Mouse (Mus musculus) hindbrain, embryonic 16.5 days (tissue): ENCODE results near the gene BC025446. TPM values are rescaled to one million over a fixed set of nuclear protein-coding genes. Genes with fewer than 3 reads are reported as not detected.

Source experiments
- ATAC-seq: fragments of 200-750 bp; cut with Nextera tagmentation; 2 replicates; pipeline ENCODE4 v1.8.0; 2017; ENCODE audit warnings: moderate TSS enrichment, moderate library complexity
- H3K27ac ChIP-seq: fragments of 300-500 bp; sonication (generic); 2 replicates; pipeline ENCODE4 v1.5.1; 2014; ENCODE audit warnings: low read depth, mild to moderate bottlenecking, control low read depth, low read length, moderate library complexity
- H3K27me3 ChIP-seq: fragments of 300-500 bp; sonication (generic); replicated peaks from 2 replicates; pipeline ENCODE4 v1.6.1; 2014; ENCODE audit warnings: low read length; ENCODE audit not compliant: control insufficient read depth, insufficient read depth
- H3K36me3 ChIP-seq: fragments of 300-500 bp; sonication (generic); 2 replicates; pipeline ENCODE4 v1.6.1; 2014; ENCODE audit warnings: mild to moderate bottlenecking, low read length, moderate library complexity, mixed read lengths; ENCODE audit not compliant: control insufficient read depth, insufficient read depth
- H3K4me1 ChIP-seq: fragments of 300-500 bp; sonication (generic); 2 replicates; pipeline ENCODE4 v1.6.1; 2014; ENCODE audit warnings: low read depth, low read length; ENCODE audit not compliant: control insufficient read depth, insufficient read depth
- H3K4me2 ChIP-seq: fragments of 300-500 bp; sonication (generic); 2 replicates; pipeline ENCODE4 v1.6.1; 2014; ENCODE audit warnings: mild to moderate bottlenecking, low read length, control low read depth, moderate library complexity
- H3K4me3 ChIP-seq: fragments of 300-500 bp; sonication (generic); 2 replicates; pipeline ENCODE4 v1.5.1; 2014; ENCODE audit warnings: mild to moderate bottlenecking, low read length, control low read depth, moderate library complexity
- H3K9ac ChIP-seq: fragments of 300-500 bp; sonication (generic); 2 replicates; pipeline ENCODE4 v1.6.1; 2014; ENCODE audit warnings: low read depth, mild to moderate bottlenecking, control low read depth, low read length, moderate library complexity
- H3K9me3 ChIP-seq: fragments of 300-500 bp; sonication (generic); 2 replicates; pipeline ENCODE4 v1.6.1; 2014; ENCODE audit warnings: mild to moderate bottlenecking, low read length, moderate library complexity; ENCODE audit not compliant: control insufficient read depth
- WGBS: fragments of 180-500 bp; shearing (Covaris S2); extraction: QIAGEN DNeasy Blood & Tissue Kit; methylation state at CpG from one replicate; pipeline ENCODE4 v1.1.7; 2014; 5-methylcytosine and 5-hydroxymethylcytosine counted together
- polyA plus RNA-seq: library from polyadenylated mRNA; unstranded; fragments of >200 nt; fragmentation: Nextera tagmentation; extraction: Ambion mirVana; gene quantifications from 2 replicates; pipeline ENCODE4 v1.2.1, GENCODE M21; 2015

BC025446 gene
- polyA plus RNA-seq, 1 experiment from 2014 or later, result not detected

DNA sequence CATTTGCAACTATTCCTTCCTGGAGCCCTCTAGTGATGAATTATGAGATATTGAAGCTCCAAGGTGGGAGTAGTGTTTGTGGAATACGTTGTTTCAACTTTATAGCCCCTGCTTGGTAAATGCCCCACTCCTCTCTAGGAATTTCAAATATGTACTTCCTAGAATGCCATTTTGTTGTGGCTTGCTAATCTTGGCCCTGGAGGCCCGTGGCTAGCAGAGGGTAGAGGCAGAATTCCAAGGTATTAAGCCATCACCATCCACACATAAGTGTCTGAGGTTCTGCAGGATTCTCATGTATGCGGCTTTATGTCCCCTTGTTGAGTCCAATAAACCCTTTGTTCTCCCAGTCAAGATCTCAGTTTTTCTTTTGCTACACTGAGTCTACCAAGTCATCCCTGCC is 55.7 kb downstream of the BC025446 start:
- Histone ChIP-seq H3K4me1 (no peaks in the 10 kb centered on the region), H3K27ac (no peak overlapping the region), H3K4me2 (no peak overlapping the region), H3K9ac (no peak overlapping the region), H3K9me3 (no peaks in the 10 kb centered on the region), H3K4me3 (no peak overlapping the region), H3K36me3 (no peaks in the 10 kb centered on the region), H3K27me3 (no peaks in the 10 kb centered on the region)
- ATAC-seq, result no peak
- WGBS, result 74% methylated on average over 3 of the region's 3 CpGs

Other genes with a start within 250 kb of the BC025446 start
- not detected in 2 replicates for gene Ly6i, start 232.9 kb upstream of the BC025446 start, polyA plus RNA-seq
- 2.2 and 4.5 TPM in 2 replicates for gene Ly6a, start 218.3 kb upstream of the BC025446 start, polyA plus RNA-seq
- 11.8 and 17.4 TPM in 2 replicates for gene Ly6c1, start 167.5 kb upstream of the BC025446 start, polyA plus RNA-seq
- gene Ly6c2, start 104.4 kb upstream of the BC025446 start, polyA plus RNA-seq, result 0.66 TPM in 1 of 2 replicates, not detected in the other
- not detected in 2 replicates for gene Ly6g, start 61.1 kb upstream of the BC025446 start, polyA plus RNA-seq
- gene Ly6f, start 52.0 kb downstream of the BC025446 start, polyA plus RNA-seq, result not detected in 2 replicates